Mouse (Mus musculus): Measurements from ENCODE around the gene Camta1. TPM values are rescaled to one million over a fixed set of nuclear protein-coding genes. Genes with fewer than 3 reads are reported as not detected.
A peak's percentile ranks its signal among the peaks of the same experiment; 100 is the strongest.

Camta1 gene
- total RNA-seq, 2 experiments from 2014 or later, result 91.0 to 104 TPM

DNA sequence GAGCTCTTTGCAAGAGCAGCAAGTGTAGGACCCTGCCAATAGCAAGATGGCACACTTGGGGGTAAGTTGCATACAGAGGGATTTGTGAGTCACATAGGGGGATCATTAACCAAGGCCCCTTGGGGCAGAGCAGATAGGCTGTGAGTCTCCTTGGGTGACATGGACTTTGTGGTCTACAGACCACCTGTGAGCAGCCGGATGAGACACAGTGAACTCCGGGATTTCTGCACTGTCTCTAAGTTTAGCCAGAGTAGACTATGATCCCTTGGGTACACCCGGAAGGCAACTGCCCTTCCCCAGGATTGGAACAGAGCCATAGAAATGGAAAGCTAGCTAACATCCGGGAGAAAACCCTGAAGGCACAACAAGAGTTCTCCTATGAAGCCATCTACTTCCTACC is 417.0 kb downstream of the Camta1 start:
- no peak for DNase-seq

DNA sequence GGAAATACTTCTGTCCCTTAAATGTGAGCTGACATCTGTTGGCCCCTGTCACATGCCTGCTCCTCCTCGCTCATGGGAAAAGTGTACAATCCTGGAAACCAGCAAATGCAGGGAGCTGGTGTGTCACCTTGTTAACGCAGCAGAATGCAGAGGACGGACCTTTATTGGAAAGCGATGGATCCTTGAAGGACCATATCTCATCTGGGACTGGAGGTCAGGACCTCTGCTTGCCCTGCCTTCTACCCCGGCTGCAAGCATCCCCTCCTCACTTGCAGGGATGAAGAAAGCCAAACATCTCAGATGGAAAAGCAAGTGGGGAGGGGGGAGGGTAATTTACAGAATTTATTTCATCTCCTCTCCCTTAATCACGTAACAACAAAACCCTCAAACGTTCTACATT is 423.1 kb downstream of the Camta1 start:
- DNase-seq, result no peak

DNA sequence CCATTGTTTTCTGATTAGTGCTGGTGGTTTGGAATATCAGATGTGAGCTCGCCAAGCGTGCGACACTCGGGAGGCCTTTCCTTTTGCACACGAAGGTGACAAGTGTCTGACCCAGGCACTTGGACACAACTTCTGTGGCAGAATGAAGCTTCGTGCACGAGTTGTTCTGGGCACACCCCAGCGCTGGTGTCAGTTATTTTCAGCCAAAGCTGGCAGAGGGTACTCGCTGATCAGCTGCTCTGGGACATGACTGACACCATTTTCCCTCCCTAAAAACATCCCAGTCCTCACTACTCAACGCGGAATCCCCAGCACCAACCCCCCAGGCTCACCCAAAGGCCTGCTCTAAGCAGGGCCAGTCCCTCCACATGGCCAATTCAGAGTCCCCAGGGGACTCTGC is 423.8 kb downstream of the Camta1 start:
- no peak for DNase-seq

DNA sequence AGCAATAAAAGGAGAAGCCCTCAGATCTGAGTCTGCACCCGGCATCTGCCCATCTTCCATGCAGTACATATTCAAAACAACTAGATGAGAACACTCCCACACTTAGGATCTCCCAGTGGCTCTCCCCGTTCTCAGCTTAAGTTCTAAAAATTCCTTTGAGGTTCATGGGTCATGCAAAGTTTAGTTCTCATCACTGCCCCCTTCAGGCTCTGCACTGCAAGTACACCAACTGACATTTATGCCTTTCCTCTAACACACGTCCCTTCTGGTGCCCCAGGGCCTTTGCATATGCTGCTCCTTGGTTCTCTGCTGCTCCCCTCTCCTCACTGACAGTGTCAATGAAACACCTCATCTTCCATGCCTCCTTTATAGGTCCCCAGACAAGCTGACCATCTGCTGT is 436.5 kb downstream of the Camta1 start:
- DNase-seq, result no peak

DNA sequence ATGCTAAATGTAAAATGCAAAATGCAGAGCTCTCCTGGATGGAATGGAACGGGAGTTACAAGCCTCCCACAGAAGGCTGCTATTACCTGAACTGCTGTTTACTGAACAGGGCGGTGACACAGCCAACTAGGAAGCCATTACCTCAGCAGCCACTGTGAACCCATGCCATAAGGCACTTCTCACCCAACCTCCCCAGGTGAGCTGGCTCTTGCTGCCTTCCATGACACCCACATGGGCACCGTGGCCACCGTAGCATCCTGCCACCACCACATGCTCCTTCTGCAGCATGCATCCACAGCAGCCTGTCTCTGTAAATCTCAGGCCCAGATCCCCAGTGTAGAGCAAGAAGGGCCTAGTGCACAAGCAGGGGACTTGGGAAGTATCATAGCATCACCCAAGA is 438.8 kb downstream of the Camta1 start:
- DNase-seq, result no peak

DNA sequence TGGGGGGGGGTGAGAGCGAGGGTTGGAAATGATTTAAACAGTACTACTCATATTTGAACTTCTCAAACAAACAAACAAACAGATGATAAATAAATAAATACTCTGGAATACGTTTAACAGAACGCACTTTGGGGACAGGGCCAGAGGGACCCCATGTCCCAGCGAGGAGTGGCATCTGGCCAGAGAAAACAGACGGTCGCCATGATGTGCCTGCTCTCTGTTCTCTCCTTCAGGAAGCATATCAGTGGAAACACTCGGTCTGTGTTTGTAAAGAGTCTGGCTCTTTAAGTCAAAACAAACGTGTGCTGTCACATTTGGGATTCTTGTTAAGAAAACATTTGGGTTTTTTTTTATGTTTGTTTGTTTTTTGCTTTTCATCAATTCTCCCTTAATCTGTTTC is 439.3 kb downstream of the Camta1 start:
- DNase-seq, result no peak

DNA sequence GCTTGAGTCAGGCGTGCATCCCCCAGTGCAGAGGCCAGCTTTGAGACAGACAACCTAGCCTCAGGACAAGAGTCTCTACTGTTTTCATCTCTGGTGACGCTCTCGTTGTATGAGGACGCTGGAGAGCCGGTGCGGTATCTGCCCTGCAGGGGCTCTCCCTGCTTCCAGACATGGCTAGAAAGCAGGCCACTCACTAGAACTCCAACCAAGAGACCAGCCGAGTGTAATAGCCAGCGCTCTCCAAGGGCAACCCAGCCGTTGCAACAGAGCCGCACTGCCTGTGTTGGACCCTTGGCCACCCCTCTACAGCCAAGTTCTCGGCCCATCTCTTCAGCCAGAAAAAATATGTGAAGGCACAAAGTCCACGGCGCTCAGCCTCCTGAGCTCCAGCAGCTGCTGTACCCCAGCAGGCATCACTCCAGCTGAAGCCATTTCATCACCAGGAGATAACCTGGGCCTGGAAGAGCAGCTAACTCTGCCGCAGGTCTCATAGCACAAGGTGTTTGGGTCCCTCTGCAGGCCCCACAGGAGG is 443.3 kb downstream of the Camta1 start:
- no peak for DNase-seq

DNA sequence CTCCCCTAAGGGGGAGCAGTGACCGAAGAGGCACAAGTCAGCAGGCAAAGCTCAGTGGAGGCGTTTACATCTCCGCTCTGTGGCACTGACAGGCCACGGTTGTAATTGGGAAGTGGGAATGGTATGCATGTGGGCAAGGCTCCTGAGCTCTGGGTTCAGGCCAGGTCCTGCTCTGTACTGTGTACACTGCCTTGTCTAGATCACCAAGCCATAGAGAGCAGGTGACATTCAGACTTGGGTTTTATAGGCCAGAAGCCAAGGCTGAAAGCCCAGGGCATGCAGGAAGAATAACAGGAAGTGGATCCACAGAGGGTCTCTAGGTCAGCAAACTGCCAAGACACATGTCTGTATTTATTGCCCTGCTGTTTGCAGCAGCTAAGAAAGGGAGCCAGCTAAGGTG is 445.9 kb downstream of the Camta1 start:
- no peak for DNase-seq

DNA sequence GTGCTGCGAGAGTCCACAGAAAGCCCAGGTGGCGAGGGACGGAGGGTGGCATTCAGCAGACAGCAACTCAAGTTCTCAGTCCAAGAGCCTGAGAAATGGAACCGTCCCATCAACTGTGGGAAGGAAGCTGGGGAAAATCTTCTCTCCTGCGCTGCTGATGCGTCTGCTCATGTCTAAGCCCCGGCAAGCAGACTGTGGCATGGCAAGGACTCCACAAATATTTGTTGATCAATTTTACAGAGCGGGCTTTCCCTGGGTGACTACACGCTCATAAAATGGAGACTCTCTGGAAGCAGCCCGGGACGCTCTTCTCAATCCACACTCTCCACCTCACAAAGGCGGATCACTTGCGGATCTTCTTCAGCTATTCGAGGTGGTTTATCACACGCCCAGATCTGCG is 446.3 kb downstream of the Camta1 start:
- no peak for DNase-seq

DNA sequence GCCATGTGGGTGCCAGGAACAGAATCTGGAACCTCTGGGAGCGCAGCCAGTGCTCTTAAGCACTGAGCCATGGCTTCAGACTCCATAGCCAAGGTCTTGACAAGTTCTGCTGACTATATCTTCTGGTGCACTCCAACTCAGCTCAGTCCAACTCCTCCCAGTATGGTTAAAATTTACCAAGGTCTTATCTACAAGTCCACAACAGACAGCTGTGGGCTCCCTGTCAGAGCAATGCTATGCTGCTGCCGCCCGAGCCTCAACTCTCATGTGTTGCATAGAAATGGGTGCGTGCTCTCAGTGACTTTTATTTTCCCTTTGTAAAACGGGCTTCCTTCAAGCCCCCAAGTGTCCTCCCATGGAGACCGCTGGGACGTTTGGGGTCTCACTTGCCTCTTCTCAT is 446.7 kb downstream of the Camta1 start:
- no peak for DNase-seq

DNA sequence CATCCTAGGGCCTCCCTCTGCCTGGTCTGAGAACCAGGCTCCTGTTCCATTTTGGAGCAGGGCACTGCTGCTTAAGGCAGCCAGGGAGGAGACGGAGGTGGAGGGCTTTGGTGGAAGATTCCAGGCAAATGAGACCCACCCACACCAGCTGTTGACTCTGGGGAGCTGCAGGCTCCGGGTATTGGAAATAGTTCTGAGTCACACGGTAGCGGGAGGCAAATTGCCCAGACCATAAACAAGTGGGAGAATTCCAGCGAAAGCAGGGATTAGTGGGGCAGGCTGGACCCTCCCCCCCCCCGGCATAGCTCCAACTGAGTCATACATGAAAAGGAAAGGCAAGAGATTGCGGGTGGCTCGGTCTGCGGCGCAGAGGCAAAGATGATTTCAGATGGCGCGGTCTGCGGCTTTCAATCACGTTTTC is 450.0 kb downstream of the Camta1 start:
- DNase-seq, result peak; percentile 60

DNA sequence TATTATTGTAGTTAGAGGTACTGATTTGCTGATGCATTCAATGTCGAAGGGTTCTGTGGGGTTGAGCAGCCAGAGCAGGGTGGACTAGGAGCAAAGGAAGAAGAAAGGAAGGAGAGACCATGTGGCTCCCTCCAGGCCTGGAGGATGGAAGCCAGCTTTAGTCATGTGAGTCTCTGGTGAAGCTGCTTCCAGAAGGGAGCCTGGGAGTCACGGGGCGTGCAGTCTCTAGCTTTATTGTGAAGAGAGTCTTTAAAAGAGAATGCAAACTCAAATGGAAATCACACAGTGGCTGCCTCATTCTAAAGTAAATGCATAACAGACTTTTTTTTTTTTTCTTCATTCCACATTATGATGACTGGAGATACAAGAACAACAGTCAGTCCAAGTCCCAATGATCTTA is 450.7 kb downstream of the Camta1 start:
- DNase-seq, result no peak

DNA sequence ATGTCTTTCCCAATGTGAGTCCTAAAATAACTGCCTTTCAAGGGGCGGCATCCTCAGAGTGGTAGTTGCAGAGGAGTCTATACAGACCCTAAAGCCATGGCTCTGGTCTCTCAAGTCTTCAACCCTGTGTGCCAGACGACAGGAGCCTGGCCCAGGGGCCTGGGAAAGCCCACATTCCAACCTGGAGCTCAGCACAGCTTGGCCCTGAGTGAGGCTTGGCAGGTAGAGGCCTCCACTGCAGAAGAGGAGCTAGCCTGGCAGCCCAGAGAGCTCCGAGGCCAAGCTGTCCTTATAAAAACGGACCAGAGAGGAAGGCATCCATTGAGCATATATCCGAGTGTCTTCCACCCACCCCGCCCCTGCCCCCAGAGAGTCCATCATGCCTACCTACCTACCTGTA is 452.4 kb downstream of the Camta1 start:
- no peak for DNase-seq

DNA sequence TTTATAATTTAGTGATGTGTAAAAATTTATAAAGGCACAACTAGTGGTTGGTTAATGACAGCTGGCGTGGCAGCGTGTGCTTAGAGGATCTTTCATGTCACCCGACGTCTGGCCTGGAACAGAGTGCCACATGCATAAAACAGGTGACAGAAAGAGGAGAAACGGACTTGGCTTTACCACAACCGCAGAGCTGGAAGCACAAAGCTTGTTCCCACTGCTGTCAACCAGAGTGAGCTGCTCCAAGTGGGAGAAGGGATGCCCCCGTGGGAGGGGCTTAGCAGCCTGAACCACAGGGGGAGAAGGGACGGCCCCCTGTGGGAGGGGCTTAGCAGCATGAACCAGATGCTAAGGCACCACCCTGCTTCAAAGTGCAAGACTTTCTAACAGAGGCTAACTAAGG is 452.9 kb downstream of the Camta1 start:
- DNase-seq, result peak; percentile 13

DNA sequence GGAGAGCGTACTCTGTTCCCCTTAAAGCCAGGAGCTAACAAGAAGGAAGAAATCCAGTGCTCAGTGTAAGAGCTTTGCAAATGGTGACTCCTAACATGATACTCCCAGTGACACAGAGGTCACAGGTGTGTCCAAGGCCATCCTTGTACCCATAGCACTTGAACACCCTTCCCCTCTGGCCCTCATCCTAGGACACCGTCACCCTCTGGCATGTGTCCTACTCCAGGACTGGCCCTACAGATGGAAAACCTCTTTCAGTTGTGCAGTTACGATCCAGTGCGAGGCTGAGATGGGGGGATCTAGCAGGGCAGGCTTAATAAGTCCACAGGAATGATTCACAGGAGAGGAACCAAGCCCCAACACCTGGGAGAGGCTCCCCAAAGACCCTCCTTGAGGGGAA is 453.4 kb downstream of the Camta1 start:
- no peak for DNase-seq

DNA sequence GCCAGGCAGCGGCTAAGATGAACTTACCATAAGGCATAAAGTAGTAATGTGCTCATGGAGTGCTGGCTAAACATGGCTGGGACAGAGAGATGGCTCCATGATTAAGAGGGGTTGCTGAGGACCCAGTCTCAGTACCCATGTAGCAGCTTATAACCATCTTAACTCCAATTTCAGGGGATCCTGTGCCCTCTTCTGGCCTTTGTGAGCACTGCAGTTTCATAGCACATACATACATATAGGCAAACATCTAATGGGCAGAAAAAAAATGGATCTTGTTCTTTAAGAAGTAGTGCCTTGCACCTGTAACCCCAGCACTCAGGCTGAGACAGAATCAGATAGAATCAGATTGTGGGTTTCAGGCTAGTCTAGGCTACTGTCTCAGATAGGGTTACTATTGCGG is 454.5 kb downstream of the Camta1 start:
- DNase-seq, result no peak

DNA sequence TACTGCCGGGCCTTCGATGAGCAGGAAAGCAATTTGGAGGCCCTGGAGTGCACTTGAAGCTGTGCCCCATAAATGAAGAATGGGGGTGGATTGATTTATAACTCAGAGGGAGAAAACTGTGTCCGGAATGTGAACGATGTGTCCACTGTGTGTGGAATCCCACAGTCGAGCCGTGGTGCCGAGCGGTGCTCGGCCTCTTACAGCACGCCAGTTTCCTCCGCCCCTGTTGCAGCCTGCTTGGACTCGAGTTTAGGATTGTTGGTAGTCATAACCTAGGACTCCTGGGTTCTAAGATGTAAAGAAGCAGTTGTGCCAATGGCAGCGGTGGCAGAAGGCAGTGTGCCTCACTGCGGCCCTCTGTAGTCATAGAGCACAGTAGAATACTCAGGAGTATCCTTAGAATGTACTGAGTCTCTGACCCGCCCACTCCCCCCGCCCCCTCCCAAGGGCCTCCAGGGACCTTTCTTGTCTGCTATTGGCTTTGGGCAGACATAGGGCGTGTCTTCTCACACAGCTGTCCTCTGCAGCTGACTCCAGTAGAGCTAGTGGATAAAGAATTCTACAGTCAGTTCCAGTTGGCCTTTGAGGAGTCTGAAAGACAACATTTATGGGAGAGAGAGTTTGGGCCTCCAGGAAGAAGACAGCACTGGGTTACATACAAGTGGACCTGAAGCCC is 457.0 kb downstream of the Camta1 start:
- DNase-seq, result peak; percentile 36

DNA sequence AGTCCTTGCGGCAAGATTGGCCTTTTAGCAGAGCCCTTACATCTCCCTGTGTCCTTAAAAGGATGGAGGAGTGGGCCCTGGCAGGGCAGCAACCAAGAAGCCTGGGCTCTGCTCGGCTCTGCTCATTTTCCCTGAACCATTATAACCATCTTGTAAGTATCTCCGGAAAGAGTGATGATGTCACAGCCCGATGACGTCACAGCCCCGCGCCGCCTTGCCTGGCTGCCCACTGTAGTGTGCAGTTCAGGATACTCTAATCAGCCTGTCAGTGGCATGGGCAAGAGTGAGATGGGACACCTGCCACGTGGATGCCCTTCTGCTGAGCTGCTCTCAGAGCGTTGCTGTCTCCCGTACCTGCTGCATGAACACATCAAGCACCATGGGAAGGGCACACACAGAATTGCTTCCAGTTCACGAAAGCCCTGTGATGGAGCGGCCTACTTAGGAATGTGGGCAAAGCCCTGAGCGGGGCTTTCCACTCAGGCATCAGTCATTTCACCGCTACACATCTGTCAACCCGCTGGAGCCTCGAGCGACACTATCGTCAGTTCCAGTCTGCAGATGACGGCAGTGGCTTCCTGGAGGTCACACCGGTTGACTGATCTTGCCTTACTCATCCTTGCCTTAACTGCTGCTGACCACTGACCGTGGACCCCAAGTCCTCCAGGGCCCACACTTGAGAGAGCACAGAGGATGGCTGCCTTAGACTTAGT is 459.8 kb downstream of the Camta1 start:
- no peak for DNase-seq

DNA sequence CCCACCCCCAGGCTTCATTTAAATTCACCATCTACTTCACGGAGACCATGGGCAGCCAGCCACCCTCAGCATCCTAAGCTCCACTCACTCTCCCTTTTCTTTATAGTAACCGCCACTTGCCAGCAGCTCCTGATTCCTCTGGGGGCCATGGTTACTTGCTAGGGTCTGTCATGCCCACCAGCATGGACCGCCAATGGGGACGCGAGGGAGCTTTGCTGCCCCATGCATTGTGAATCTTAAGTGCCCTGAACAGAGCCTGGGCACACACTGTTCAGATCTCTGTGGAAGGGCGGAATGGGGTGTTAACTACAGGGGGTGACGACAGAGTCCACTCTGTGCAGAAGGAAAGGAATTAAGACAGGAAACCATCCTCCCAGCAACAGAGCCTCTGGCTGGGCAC is 465.1 kb downstream of the Camta1 start:
- DNase-seq, result no peak

DNA sequence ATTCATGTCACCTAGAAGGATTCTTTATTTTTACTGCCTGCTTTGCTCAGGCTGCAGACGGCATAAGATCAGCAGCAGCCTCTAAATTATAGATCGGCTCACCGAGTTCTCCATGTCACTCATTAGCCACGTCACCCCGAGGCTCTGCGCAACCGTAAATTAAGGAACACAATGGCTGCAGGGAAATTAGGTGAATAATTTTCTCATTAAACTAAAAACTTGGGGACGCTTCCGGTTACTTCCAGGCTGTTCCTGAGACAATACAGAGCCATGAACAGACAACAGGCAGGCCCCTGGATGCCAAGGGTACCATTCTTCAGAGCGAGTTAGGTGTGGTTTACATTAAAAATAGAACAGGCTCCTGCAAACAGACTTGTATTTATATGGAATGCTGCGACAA is 472.3 kb downstream of the Camta1 start:
- DNase-seq, result no peak

DNA sequence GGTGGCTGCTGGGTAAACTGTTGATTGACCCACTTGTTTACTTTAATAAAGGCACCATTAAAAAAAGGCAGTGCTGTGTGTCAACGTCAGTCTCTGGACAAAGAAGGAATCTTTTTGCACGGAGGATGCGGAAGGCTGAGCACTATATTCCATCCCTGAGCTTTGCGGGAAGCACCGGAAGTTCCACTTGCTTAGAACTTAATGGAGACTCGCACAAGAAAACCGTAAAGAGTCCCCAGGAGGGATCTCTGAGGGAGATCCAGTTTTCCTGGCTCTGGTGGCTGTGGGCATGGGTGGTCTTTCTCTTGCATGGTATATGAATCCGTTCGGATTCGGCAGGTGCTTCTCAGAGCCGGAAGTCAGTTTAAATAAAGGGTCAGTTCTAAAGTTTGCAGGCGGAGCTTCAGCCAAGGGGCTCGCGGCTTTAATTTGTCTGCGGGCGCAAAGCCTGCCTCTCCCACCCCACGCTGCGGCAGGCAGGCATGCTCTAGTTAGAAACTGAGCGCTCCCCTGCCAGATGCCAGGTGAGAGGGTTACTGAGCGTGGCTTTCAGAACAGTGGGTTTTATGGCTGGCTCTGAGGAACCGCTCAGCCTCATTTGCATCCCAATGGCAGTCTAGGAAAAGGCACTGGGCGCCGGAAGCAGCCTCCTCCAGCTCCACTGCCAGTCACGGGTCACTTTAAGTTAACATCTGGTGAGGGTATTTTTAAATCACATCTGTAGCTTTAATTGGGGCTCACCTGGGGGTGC is 474.8 kb downstream of the Camta1 start:
- DNase-seq, result no peak

DNA sequence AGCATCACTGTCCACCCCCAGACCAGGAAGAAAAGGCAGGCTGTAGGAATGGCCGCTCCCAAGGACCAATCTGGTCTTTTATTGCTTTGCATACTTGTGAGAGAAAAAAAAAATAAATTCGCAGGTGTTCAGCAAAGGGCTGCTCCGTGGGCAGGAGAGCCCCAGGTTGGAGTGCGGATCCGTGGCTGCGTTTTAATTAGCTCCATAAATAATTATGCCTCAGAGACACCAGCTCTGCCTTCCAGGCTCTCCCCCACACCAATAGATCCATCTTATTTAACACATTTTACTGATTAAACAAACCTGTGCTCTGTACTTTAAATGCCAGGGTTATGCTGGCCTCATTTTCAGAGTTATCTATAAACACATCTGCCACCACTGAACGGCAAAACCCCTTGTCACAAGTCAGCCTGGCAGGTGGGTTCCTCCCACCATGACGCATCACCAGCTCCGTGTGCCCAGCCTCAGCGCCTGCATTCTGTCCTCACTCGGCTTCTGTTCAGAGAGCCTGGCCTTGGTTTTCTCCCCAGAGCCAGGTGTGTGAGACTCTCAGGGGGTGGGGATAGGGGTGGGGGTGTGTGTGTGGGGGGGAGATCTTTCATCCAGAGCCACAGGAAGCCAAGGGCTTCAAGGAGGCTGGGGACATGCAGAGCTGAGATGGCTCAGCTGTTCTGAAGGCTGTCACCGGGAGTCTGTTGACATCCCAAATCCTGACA is 475.5 kb downstream of the Camta1 start:
- DNase-seq, result no peak

DNA sequence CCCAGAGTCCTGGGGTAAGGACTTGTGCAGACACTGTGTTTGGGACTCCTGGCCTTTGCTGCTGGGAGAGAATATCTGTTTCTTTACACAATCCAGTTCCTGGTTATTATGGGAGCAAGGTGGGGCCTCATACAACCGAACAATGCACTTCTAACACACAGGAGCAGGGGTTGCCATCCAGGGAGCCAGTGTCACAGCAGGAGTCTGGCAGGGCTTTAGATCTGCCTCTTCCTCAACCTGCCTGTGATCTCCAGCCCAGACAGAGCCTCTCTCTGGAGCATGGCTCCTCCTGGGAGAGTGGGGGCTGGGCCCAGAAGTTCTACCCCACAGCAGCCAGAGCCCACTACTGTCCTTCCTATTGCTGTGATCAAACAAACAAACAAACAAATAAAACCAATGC is 483.9 kb downstream of the Camta1 start:
- no peak for DNase-seq

All from gastrocnemius, postnatal 25 days (tissue).